Mouse (Mus musculus) NIH3T3 (cell line): ENCODE results near the gene Ypel3.
"Not testable (repeated sequence)": the region's sequence is repeated elsewhere in the genome, so short reads cannot be mapped to it uniquely, and the experiment has no call there.

Source experiments
- DNase-seq: peaks from one replicate; pipeline ENCODE4 v3.0.0-alpha.2; 2012; ENCODE audit warnings: low read depth

The Ypel3 gene

GRCm38 (mm10) chr7:126776598-126777057 lies at the start of gene Ypel3:
Ypel3 (plus strand) TSS chr7:126776955.
- peak; percentile 93 for DNase-seq

- not testable (repeated sequence) for DNase-seq
These were observed 46.4 kb upstream of the Ypel3 start for GRCm38 (mm10) chr7:126730256-126730789.

GRCm38 (mm10) chr7:126736122-126736521 lies 40.6 kb upstream of the Ypel3 start:
- no peak for DNase-seq

- DNase-seq, result no peak
These were observed 37.2 kb upstream of the Ypel3 start for GRCm38 (mm10) chr7:126739551-126739950.

DNA sequence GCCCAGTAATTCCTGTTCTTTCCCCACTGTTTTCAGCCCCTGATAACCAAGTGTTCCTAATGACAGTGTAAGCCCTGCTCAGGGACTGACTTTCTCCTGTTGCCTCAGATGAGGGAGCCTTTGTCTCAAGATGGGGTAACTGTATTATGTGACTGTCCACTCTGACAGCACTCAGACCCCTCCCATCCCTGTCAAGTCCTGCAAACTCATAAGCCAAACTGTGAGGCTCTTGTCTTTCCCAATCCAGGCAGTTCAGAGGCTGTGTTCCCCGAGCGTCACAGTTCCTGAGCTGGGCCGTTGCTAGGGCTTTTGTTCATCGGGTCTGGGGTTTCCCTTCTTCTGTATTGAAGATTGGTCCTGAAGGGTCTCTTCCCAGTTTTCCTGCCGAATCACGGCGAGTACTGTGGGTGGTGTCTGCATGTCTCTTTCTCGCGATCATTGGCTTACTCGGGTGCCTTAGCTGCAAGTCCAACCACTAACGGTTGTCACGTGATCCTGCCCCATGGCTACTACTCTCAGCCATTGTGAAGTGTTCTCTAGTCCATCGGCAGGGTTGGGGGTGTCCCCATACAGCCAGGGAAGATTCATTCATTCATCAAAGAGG lies 36.5 kb upstream of the Ypel3 start:
- DNase-seq, result no peak

DNA sequence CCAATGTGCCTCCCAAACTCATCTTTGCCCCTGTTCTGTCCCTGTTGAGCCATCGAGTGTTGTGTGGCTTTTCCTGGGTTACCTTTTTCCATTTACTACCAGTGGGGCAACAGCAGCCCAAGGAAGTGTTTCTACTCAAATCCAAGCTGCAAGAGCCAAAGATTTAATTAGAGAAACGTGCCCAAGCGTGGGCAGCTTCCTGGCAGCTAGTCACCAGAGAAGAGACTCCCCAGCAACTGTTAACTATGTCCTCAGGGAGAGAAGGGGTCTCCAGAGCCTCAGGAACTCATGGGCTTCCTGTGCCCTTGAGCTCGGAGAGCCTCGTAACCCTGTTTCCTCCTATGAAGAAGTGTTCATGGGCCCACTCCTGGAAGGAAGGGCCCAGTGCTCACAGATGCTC lies 35.8 kb upstream of the Ypel3 start:
- no peak for DNase-seq

- DNase-seq, result no peak
These were observed 35.3 kb upstream of the Ypel3 start for GRCm38 (mm10) chr7:126741452-126741851.

- DNase-seq, result no peak
These were observed 34.7 kb upstream of the Ypel3 start for GRCm38 (mm10) chr7:126741964-126742482.

DNA sequence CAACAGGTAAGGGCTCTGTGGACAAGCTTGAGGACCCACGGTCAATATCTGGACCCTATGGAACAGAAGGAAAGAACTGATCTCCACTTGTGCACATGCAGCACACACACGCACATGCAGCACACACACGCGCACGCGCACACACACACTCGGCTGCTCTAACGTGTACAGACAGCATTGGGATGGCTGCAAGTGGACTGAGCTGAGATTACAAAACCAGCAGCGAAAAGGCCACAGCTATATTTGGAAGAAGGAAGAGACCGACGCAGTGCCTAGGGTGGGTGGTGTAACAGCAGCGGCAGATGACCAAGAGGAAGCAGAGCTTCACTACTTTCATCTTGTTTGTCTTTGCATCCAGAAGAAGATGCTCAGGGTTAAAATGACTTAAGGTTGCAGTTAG lies 30.7 kb upstream of the Ypel3 start:
- DNase-seq, result no peak

- no peak for DNase-seq
These were observed 30.0 kb upstream of the Ypel3 start for GRCm38 (mm10) chr7:126746798-126747197.

GRCm38 (mm10) chr7:126748824-126749223 lies 27.9 kb upstream of the Ypel3 start:
- no peak for DNase-seq

DNA sequence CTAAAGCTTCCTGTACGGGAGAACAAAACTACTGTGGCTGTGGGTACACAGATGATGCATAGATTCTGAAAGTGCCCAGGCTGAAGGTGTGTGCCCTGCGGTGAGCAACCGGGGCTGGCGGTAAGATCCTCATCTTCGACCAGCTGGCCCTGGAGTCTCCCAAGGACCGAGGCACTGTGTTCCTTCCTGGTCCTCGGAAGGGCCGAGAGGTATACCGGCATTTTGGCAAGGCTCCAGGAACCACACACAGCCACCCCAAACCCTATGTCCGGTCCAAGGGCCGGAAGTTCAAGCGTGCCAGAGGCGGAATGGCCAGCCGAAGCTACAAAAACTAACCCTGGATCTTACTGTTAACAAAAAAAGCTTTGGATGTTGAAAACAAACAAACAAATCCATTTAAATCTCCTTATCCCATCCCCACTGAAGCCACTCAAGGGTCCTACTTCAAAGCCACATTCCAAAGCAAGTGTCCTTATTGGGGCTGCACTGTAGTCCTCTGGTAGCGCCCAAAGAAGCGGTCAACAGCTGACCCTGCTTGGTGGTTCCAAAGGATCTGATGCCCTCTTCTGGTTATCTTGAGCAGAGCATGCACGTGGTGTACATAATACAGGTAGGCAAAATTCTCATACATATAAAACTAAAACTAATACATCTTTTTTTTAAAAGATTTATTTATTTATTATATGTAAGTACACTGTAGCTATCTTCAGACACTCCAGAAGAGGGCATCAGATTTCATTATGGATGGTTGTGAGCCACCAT lies 27.0 kb upstream of the Ypel3 start:
- no peak for DNase-seq

- peak; percentile 93 for DNase-seq
These were observed 21.9 kb upstream of the Ypel3 start for GRCm38 (mm10) chr7:126754866-126755265.

- no peak for DNase-seq
These were observed 18.2 kb upstream of the Ypel3 start for GRCm38 (mm10) chr7:126758539-126758938.

- DNase-seq, result peak; percentile 94
These were observed 17.6 kb upstream of the Ypel3 start, which contains the start of gene Mapk3 for GRCm38 (mm10) chr7:126759050-126759671. Mapk3 (plus strand) TSS chr7:126759601.

DNA sequence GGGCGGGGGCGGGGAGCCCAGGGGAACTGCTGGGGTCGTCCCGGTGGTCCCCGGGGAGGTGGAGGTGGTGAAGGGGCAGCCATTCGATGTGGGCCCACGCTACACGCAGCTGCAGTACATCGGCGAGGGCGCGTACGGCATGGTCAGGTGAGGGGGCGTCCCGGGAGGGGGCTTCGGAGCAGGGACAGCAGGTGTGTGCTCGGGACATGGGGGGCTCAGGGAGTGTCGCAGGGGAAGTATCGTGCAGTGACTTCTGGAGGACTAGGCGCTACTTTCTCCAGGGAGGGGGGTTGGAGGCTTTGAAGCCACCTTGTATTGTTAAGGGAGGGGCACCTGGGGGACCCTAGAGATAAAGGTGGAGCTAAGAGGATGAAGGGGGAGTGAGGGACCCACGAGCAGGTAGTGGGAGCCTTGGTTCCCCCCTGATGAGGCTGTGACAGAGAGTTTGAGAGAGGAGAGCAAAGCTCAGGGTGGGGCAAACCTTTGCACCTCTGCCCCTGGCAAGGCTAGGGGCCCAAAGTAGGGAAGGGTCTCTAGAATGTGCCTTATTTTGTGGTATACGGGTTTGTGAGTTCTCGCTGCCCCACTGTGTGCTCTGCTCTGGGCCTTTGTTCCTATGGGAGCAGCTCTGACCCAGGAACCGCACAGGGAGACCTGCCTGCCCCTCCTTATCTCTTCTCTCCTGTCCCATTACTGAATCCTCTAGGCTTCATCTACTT lies 16.9 kb upstream of the Ypel3 start:
- no peak for DNase-seq

- peak; percentile 87 for DNase-seq
These were observed 16.4 kb upstream of the Ypel3 start for GRCm38 (mm10) chr7:126760391-126760802.

DNA sequence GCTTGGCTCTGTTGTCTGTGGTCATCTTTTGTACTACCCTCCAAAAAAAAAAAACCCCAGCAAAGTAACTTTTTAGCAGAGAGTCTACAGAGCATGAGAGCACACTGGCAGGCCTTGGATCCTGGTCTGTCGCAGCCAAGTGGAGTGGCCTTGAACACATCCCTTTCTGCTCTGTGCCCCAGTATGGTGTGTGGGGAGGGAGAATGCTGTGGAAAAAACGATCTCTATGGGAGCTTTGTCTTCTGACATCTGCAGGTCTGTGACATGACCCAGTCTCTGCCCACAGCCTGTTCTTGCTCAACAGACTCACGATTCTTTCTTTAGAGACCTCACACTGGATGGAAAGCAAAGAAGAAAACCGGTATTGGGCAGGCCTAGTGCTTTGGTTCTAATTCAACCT lies 15.8 kb upstream of the Ypel3 start:
- no peak for DNase-seq

GRCm38 (mm10) chr7:126761529-126762067 lies 15.2 kb upstream of the Ypel3 start:
- DNase-seq, result no peak

- no peak for DNase-seq
These were observed 14.2 kb upstream of the Ypel3 start for GRCm38 (mm10) chr7:126762471-126763008.

GRCm38 (mm10) chr7:126765540-126765939 lies 11.2 kb upstream of the Ypel3 start:
- DNase-seq, result no peak
